Mouse (Mus musculus): ENCODE data around the gene Gm21294. TPM values are rescaled to one million over a fixed set of nuclear protein-coding genes. Genes with fewer than 3 reads are reported as not detected.
"Not testable (repeated sequence)": the region's sequence is repeated elsewhere in the genome, so short reads cannot be mapped to it uniquely, and the experiment has no call there.

Gm21294 gene
- not detected in 2 replicates for polyA plus RNA-seq (2015; fragmentation: Nextera tagmentation; extraction: Ambion mirVana)

- DNase-seq (ENCODE audit: low spot score), result not testable (repeated sequence)
These were observed at the start of gene Gm21294 for GRCm38 (mm10) chrY:89052506-89052905. TSS of gene Gm21294 (plus strand) at chrY:89052806.

GRCm38 (mm10) chrY:89126246-89126645, 73.6 kb downstream of the Gm21294 start:
- DNase-seq (ENCODE audit: low spot score), result not testable (repeated sequence)

Measured in thymus, postnatal 0 days (tissue).